Mouse (Mus musculus): Measurements from ENCODE around the gene Ago4.

The Ago4 gene

DNA sequence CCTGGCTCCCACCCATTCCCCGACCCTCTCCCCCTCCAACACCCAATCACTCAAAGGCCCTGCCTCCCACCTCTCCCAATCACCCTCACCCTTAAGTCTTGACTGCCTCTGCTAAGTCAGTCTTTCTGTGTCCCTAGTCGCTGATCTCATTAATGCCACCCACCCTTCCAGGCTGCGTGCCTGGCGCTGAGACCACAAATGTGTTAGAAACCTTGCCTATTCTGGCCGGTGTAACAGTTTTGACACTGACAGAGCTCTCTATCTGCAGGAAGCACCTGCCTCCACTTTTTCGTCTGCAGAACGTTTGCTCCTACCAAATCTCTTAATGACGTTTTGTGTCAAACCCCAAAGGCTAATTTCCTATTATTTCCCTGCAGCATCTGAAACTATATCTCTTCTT, 64.3 kb downstream of the Ago4 start:
- DNase-seq (ENCODE audit: low spot score in 2 of 2): no peak

DNA sequence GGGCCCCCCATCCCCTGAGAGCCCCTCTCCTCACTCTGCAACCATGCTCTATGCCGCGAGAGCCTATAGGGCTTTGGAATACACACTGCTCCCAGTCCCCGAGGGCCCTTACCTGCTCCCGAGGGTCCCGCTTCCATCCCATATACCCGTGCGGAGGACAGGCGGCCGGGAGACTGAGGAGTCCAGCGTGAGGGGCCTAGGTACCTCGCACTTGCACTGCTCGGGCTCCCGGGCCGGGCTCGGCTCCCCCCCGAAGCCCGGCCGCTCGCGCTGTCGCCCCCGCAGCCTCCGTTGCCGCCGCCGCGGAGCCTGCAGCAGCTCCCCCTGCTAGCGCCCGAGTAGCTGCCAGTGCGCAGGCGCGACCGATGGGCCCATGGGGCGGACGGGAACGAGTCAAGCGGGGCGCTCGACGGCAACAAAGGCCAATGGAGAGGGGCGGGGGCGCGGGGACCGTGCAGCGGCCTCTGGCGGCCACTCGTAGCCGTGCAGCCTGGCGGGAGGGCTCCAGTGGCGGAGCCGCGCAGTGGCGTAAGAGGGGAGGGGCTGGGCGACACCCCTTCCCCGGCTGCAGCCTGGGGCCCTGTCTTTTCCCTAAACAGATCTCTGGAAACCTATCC, 64.9 kb downstream of the Ago4 start, which contains the start of gene Ago1:
Gene Ago1 (minus strand): TSS at position 299 of the 617 bp plus-strand sequence.
- DNase-seq (ENCODE audit: low spot score in 2 of 2): peak; percentile 92 to 94

DNA sequence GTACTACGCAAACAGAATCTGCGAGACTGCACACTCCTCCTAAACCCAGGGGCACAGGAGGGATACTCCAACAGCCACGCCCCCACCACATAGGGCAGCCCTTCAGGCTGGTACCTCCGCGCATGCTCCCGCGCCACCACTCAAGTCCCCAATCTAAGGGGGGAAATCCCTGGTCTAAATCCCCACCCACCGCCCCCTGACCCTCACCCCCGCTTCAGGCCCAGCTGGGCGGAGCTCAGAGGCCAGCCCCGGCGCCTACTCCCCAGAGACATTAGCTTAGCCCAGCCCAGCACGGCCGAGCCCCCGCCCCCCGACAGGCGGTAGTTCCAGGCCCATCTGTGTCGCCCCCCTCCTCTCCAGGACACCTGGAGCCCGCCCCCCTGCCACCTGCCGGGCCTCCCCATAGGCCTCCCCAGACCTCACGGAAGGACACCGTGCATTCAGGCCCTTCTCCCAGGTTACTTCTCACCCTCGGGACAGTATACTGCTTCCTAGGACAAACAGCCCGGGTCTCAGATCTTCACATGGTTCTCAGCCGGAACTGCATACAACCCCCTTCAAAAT, 65.5 kb downstream of the Ago4 start:
- peak; percentile 58 to 59 for DNase-seq (ENCODE audit: low spot score in 2 of 2)

DNA sequence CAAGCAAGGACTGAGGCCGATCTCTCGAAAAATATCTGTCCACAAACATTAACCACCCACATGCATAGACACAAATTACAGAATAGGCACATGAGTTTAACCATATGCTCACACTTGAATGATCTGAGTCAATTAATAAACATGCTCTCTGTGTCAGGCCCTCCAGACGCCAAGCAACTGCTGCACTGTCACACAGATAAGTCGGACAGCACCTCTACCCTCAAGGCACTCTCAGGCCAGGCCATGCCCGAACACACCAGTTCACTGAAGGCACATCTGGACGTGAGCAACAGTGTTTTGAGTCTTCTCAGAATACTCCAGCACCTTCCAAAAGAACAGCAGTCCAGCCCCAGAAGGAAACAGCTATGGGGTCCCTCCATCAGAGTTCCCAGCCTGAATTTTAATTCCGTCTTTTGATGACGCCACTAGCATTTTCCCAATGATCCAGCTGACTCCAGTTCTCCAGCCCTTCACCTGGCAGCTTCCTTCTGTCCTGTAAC, 67.0 kb downstream of the Ago4 start:
- DNase-seq (ENCODE audit: low spot score in 2 of 2): no peak

DNA sequence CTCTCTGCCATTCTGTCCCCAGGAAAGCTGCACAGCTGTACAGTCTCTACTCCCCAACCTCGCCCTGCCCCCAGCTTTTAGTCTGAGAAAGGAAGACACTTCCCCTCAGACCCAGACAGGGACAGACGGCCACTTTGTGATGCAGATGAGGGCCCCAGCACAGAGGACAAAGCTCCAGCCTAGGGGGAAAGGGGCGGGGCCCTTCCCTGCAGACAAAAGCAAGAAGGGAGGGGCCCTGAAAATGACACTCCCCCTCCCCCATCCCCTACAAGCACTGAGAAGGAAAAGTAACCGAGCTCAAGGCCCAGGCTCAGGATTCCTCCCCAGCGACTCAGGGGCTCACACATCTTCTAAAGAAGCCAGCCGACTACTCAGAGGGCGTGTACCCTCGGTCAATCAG, 67.4 kb downstream of the Ago4 start:
- peak; percentile 54 to 69 for DNase-seq (ENCODE audit: low spot score in 2 of 2)

DNA sequence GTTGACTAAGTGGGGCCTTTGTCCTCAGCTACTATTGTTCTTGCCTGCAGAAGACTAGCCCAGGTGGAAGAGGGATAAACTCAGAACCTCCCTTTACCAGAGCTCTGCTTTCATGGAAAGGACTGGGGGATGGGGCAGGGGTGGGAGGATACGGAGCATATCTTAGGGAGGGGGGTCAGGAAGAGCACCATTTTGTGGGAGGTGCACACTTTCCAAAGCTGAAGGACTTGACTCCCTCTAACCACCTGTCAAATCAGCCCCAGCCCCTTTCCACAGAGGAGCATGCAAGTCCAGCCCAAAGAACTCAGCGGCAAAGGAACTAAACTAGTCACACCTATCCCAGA, 68.4 kb downstream of the Ago4 start:
- DNase-seq (ENCODE audit: low spot score in 2 of 2): no peak

DNA sequence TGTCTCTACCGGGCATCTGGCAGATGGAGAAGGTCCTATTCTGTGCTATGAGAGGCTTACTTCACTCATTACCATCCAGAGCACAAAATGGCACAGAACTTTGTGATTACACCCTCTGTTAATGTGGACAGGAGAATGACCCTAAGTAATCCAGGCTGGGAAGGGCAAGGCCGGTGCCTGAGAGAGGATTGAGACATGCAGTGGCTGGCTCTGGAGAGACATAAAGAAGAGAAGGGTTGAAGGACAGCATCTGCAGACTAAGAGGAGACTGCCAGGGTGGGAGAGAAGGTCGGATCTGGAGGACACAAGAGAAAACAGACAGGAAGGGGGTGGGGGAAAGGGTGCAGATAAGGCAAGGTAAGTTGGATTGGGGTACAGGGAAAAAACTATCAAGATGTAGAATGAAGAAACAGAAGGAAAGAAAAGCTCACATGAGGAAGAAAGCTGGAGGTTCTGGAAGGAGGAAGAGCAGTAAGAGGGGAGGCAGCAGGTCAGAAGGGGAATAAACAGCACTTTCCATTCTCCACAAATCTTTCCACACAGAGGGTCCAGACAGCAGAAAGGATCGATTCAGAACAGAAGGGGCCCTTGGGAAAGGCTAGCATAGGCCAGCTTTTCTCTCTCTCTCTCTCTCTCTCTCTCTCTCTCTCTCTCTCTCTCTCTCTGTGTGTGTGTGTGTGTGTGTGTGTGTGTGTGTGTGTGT, 68.9 kb downstream of the Ago4 start:
- DNase-seq (ENCODE audit: low spot score in 2 of 2): no peak

DNA sequence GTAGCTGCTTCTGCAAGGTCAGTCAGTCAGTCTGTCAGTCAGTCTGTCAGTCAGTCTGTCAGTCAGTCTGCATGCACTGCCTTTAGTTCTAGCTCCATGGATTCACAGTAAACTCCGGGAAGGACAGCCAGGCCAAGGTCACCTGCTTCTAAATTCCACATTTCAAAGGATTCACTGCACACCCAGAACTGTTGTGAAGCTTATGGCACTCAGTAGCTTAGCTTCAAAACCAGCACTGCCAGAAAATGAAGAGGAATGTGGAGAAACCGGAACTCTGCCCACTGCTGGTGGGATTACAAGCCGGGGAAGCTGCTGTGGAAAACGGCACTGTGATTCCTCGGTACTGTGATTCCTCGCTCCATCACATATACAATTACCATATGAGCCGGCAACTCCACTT, 77.8 kb downstream of the Ago4 start:
- DNase-seq (ENCODE audit: low spot score in 2 of 2): no peak

DNA sequence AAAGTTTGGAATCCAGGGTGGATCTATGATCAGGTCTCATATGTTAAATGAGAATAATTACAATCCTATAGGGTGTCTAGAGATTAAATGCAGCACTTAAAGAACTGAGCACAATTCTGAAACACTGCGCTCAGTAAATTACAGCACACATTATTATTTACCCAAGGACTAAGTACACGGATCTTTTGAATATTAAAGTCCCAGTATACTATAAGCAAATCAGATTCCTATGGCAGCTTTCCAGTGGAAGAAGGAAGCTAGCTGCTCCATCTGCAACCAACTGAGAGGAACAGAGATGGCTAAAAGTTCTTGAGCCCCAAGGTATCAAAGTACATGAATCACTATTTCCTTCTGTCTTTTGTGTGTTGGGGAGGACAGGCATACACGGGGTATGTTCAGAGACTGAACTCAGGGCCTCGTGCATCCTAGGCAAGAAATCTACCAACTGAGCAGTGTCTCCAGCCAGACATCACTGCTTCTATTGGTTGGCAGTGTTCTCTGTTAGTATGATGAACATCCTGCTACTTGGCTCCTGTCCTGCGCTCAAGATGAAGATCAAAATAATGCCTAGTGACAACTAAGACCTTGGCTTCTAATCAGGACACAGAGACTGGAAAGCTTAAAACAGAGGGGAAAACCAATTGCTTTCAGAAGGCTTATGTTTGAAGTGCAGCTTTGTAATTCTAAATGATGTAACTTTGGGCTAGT, 78.6 kb downstream of the Ago4 start:
- no peak for DNase-seq (ENCODE audit: low spot score in 2 of 2)

DNA sequence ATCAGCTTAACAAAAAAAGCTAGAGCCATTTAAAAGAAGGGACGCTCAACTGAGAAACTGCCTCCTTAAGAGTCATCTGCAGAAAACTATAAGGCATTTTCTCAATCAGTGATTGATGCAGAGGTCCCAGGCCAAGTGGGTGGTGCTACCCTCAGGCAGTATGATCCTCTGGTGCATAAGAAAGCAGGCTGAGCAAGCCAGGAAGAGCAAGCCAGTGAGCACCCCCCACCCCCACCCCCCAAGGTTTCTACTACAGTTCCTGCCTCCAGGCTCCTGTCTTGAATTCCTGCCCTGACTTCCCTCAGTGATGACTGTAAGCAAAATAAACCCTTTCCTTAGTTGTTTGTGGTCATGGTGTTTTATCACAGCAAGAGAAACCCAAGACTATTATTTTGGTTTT, 83.0 kb downstream of the Ago4 start:
- DNase-seq (ENCODE audit: low spot score in 2 of 2): no peak

DNA sequence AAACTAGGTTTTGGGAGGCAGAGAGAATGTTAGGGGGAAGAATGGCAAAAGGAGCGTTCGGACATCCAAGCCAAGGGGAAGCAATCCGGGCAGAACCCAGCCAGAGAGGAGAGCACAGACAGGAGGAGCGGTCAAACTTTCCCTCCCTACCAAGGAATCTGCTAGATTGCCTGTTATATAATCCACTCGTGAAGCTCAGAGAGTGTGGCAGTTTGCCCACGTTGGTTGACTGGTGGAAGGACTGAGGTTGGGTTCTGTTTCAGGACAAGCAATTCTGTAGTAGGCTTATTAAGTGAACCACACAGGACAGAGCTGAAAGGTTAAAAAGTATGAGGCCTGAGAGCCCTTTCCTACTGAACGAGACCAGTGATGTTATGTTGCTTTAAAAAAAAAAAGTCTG, 86.1 kb downstream of the Ago4 start:
- DNase-seq (ENCODE audit: low spot score in 2 of 2): no peak

DNA sequence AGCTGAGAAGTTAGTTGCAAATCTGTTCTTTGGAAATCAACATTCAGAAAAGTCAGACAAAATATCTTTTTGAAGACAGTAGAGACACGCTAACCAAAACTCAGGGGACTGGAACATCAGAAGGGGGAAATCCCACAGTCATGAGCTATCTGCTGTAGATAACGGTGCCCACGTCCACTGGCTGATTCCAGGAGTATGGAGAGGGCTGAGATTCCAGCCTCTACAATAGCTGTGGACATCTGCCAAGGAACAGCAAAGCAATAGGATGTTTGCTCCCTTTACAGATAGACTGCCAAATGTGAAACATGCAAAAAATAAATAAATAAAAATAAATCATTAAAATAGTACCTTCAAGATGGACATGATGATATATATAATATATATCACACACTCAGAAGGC, 88.7 kb downstream of the Ago4 start:
- no peak for DNase-seq (ENCODE audit: low spot score in 2 of 2)
